16 mouse cellular contexts compared by ENCODE assay signal in genomic region chr2:132146502-132146901, GRCm38 (mm10). TPM values are rescaled to one million over a fixed set of nuclear protein-coding genes. Genes with fewer than 3 reads are reported as not detected.
DNase-seq lines count a peak whose midpoint lies in the region; ATAC-seq and TF ChIP-seq lines count a peak whose summit lies in the region.
"Had no signal": no experiment of that assay in that cellular context is flagged by ENCODE, and none has a peak within 500 bp of the region (broad histone marks: within the 10 kb centered on the region; RNA-seq: fewer than 3 reads in every experiment).

No protein-coding gene starts in this region.

- H3K27ac ChIP-seq in forebrain, embryonic 14.5 days (ENCODE audit: low read depth, low read length), result no peak overlapping the region
- H3K27ac ChIP-seq in forebrain, embryonic 13.5 days, result no peak overlapping the region
- H3K27ac ChIP-seq in liver, embryonic 11.5 days (ENCODE audit: low read depth, low read length), result no peak overlapping the region
- no peak overlapping the region for H3K27ac ChIP-seq in stomach, postnatal 0 days (replicated peaks)
- H3K27ac ChIP-seq: forebrain, embryonic 10.5 days; heart, embryonic 13.5 days; hindbrain, embryonic 10.5 days; lung, embryonic 15.5 days; midbrain, embryonic 12.5 days had no signal

- 42% methylated on average over 4 of the region's 4 CpGs for WGBS in forebrain, embryonic 14.5 days
- WGBS in forebrain, embryonic 13.5 days, result 46% methylated on average over 4 of the region's 4 CpGs
- 18% methylated on average over 4 of the region's 4 CpGs for WGBS in liver, embryonic 11.5 days
- WGBS in stomach, postnatal 0 days, result 26% methylated on average over 4 of the region's 4 CpGs

- H3K4me2 ChIP-seq in forebrain, embryonic 14.5 days (ENCODE audit: low read length), result no peak overlapping the region
- no peak overlapping the region for H3K4me2 ChIP-seq in forebrain, embryonic 13.5 days
- peak overlapping the region; percentile 24; the same call in 1 of the 2 replicates for H3K4me2 ChIP-seq in liver, embryonic 11.5 days
- no peak overlapping the region for H3K4me2 ChIP-seq in stomach, postnatal 0 days (replicated peaks; ENCODE audit: low read depth)

- H3K27me3 ChIP-seq in forebrain, embryonic 14.5 days (replicated peaks; ENCODE audit: control insufficient read depth, insufficient read depth, low read length), result no peaks in the 10 kb centered on the region
- peaks cover 7% of the 10 kb centered on the region; the same call in 1 of the 2 replicates for H3K27me3 ChIP-seq in forebrain, embryonic 13.5 days
- no peaks in the 10 kb centered on the region for H3K27me3 ChIP-seq in liver, embryonic 11.5 days (replicated peaks; ENCODE audit: control insufficient read depth, insufficient read depth, low read length)
- H3K27me3 ChIP-seq in stomach, postnatal 0 days (ENCODE audit: control insufficient read depth, insufficient read depth, low read length), result no peaks in the 10 kb centered on the region

- no peak for TF ChIP-seq CTCF in stomach, postnatal 0 days (IDR thresholded peaks at IDR 0.05; ENCODE audit: low read depth)

- H3K36me3 ChIP-seq in forebrain, embryonic 14.5 days (ENCODE audit: control insufficient read depth, insufficient read depth, low read length), result no peaks in the 10 kb centered on the region
- no peaks in the 10 kb centered on the region for H3K36me3 ChIP-seq in forebrain, embryonic 13.5 days (ENCODE audit: poor library complexity, severe bottlenecking)
- H3K36me3 ChIP-seq in liver, embryonic 11.5 days (ENCODE audit: control insufficient read depth, insufficient read depth, low read length), result peaks cover 4% of the 10 kb centered on the region
- H3K36me3 ChIP-seq in stomach, postnatal 0 days (ENCODE audit: control insufficient read depth, insufficient read depth, low read length), result no peaks in the 10 kb centered on the region
- H3K36me3 ChIP-seq: lung, embryonic 15.5 days had no signal

- ATAC-seq in forebrain, embryonic 14.5 days, result no peak
- ATAC-seq in forebrain, embryonic 13.5 days, result no peak
- no peak for ATAC-seq in liver, embryonic 11.5 days (replicated peaks; ENCODE audit: low FRiP score)
- ATAC-seq in stomach, postnatal 0 days (ENCODE audit: low FRiP score, low TSS enrichment), result no peak
- ATAC-seq: intestine, embryonic 16.5 days had no signal

- peak; percentile 28 for DNase-seq in forebrain, embryonic 14.5 days (ENCODE audit: low spot score)
- DNase-seq in liver, embryonic 11.5 days (ENCODE audit: low spot score), result no peak
- DNase-seq in liver, result no peak
- peak; percentile 41 for DNase-seq in adrenal gland, postnatal 10 days
- DNase-seq in lung, postnatal 10 days, result peak; percentile 73
- no peak for DNase-seq in stomach, postnatal 0 days (ENCODE audit: low spot score)
- DNase-seq in layer of hippocampus, postnatal 14 days (ENCODE audit: low spot score in 2 of 2), result no peak
- DNase-seq: cerebellum, adult 18-20 months; gastrocnemius, postnatal 25 days had no signal

- peaks cover 7% of the 10 kb centered on the region; the same call in 1 of the 2 replicates for H3K4me1 ChIP-seq in forebrain, embryonic 14.5 days (ENCODE audit: control insufficient read depth, insufficient read depth, low read length)
- H3K4me1 ChIP-seq in forebrain, embryonic 13.5 days, result peaks cover 18% of the 10 kb centered on the region
- H3K4me1 ChIP-seq in liver, embryonic 11.5 days (replicated peaks; ENCODE audit: control insufficient read depth, insufficient read depth, low read length), result peaks cover 12% of the 10 kb centered on the region
- H3K4me1 ChIP-seq in stomach, postnatal 0 days (replicated peaks; ENCODE audit: control insufficient read depth, insufficient read depth), result no peaks in the 10 kb centered on the region

- H3K4me3 ChIP-seq in forebrain, embryonic 14.5 days (ENCODE audit: low read depth, low read length), result no peak overlapping the region
- no peak overlapping the region for H3K4me3 ChIP-seq in forebrain, embryonic 13.5 days
- H3K4me3 ChIP-seq in liver, embryonic 11.5 days (ENCODE audit: low read depth, low read length), result no peak overlapping the region
- H3K4me3 ChIP-seq in stomach, postnatal 0 days (ENCODE audit: low read depth, low read length), result no peak overlapping the region
- H3K4me3 ChIP-seq: hindbrain, embryonic 10.5 days; lung, embryonic 15.5 days had no signal

- no peak overlapping the region for H3K9ac ChIP-seq in forebrain, embryonic 14.5 days (ENCODE audit: low read length)
- H3K9ac ChIP-seq in forebrain, embryonic 13.5 days, result no peak overlapping the region
- H3K9ac ChIP-seq in liver, embryonic 11.5 days (ENCODE audit: low read depth, low read length), result no peak overlapping the region
- no peak overlapping the region for H3K9ac ChIP-seq in stomach, postnatal 0 days (ENCODE audit: low read length)
- H3K9ac ChIP-seq: heart, embryonic 13.5 days; lung, embryonic 15.5 days; midbrain, embryonic 12.5 days had no signal

- no peak for TF ChIP-seq EP300 in stomach, postnatal 0 days (optimal IDR thresholded peaks at IDR 0.05)

- H3K9me3 ChIP-seq in forebrain, embryonic 14.5 days (replicated peaks; ENCODE audit: control insufficient read depth, low read length), result no peaks in the 10 kb centered on the region
- H3K9me3 ChIP-seq in forebrain, embryonic 13.5 days (replicated peaks), result no peaks in the 10 kb centered on the region
- H3K9me3 ChIP-seq in liver, embryonic 11.5 days (ENCODE audit: control insufficient read depth, low read length), result no peaks in the 10 kb centered on the region
- H3K9me3 ChIP-seq in stomach, postnatal 0 days (ENCODE audit: control insufficient read depth, low read length), result no peaks in the 10 kb centered on the region
- H3K9me3 ChIP-seq: forebrain, embryonic 10.5 days; heart, embryonic 13.5 days; hindbrain, embryonic 10.5 days; lung, embryonic 15.5 days; midbrain, embryonic 12.5 days had no signal

RNA-seq across cellular contexts. Expression of gene Slc23a2, which starts 1.6 kb away (rescaled TPM):
- polyA plus RNA-seq in forebrain, embryonic 14.5 days (2014; fragmentation: Nextera tagmentation; extraction: Ambion mirVana), result 19.3 and 25.3 TPM in 2 replicates
- 16.6 and 19.1 TPM in 2 replicates for polyA plus RNA-seq in forebrain, embryonic 13.5 days (2015; fragmentation: Nextera tagmentation; extraction: Ambion mirVana)
- polyA plus RNA-seq in liver, embryonic 11.5 days (2014; fragmentation: Nextera tagmentation; extraction: Ambion mirVana), result 7.2 and 7.9 TPM in 2 replicates
- 10 to 100 TPM; 36.6 to 66.0 TPM for total RNA-seq in adrenal gland, postnatal 10 days (2021)
- polyA plus RNA-seq in stomach, postnatal 0 days (2015; fragmentation: Nextera tagmentation; extraction: Ambion mirVana), result 5.4 and 5.6 TPM in 2 replicates
- 10 to 100 TPM; 88.9 to 94.1 TPM for total RNA-seq in layer of hippocampus, postnatal 14 days (2021)

Comparison
In these comparisons a context has a peak if more than half of its experiments do, and no peak if none do; other contexts are left out.
1. DNase-seq: peak in forebrain, embryonic 14.5 days (single experiment), adrenal gland, postnatal 10 days (single experiment) and lung, postnatal 10 days (single experiment); none in liver, embryonic 11.5 days (single experiment), liver (single experiment), stomach, postnatal 0 days (single experiment) and layer of hippocampus, postnatal 14 days (0 of 2).